Mouse (Mus musculus) ES-E14 (cell line): ENCODE data around the gene Lrrc46.

ENCODE experiments used
- CHD2 ChIP-seq: IDR thresholded peaks from 2 replicates; pipeline ENCODE4 v1.6.1; 2014; ENCODE audit warnings: mild to moderate bottlenecking, low read depth, low read length, inconsistent platforms
- ZNF384 ChIP-seq: IDR thresholded peaks from 2 replicates; pipeline ENCODE4 v1.6.1; 2012; ENCODE audit warnings: low read depth, low read length, inconsistent platforms

- TF ChIP-seq CHD2 (no peak), ZNF384 (no peak)
These were observed 15.4 kb downstream of the Lrrc46 start for GRCm38 (mm10) chr11:97025721-97026344.
